15 mouse cellular contexts compared by ENCODE assay signal in genomic region chr14:57611034-57611433, GRCm38 (mm10). TPM values are rescaled to one million over a fixed set of nuclear protein-coding genes. Genes with fewer than 3 reads are reported as not detected.
A peak's percentile ranks its signal among the peaks of the same experiment; 100 is the strongest.
DNase-seq lines count a peak whose midpoint lies in the region; ATAC-seq and TF ChIP-seq lines count a peak whose summit lies in the region.
"Had no signal": no experiment of that assay in that cellular context is flagged by ENCODE, and none has a peak within 500 bp of the region (broad histone marks: within the 10 kb centered on the region; RNA-seq: fewer than 3 reads in every experiment).

No protein-coding gene starts in this region.

- no peaks in the 10 kb centered on the region for H3K27me3 ChIP-seq in forebrain, embryonic 14.5 days (replicated peaks; ENCODE audit: control insufficient read depth, insufficient read depth, low read length)
- H3K27me3 ChIP-seq in forebrain, embryonic 10.5 days (ENCODE audit: poor library complexity, severe bottlenecking) = no peaks in the 10 kb centered on the region
- no peaks in the 10 kb centered on the region for H3K27me3 ChIP-seq in neural tube, embryonic 13.5 days
- H3K27me3 ChIP-seq: intestine, embryonic 15.5 days; midbrain, embryonic 13.5 days had no signal

- peaks cover 17% of the 10 kb centered on the region; the same call in 1 of the 2 replicates for H3K4me1 ChIP-seq in forebrain, embryonic 14.5 days (ENCODE audit: control insufficient read depth, insufficient read depth, low read length)
- H3K4me1 ChIP-seq in forebrain, embryonic 10.5 days = peaks cover 19% of the 10 kb centered on the region
- peaks cover 16% of the 10 kb centered on the region for H3K4me1 ChIP-seq in neural tube, embryonic 13.5 days (replicated peaks)
- peaks cover 1% of the 10 kb centered on the region for H3K4me1 ChIP-seq in cortical plate, adult 2 months (ENCODE audit: control insufficient read depth, insufficient read depth, low read length)

- H3K27ac ChIP-seq in forebrain, embryonic 14.5 days (ENCODE audit: low read depth, low read length) = 0 out of 2 replicates have a peak overlapping the region, but pooled peaks have one; percentile 33
- no peak overlapping the region; the same call in 1 of the 2 replicates for H3K27ac ChIP-seq in forebrain, embryonic 10.5 days
- 0 out of 2 replicates have a peak overlapping the region, but pooled peaks have one; percentile 42 for H3K27ac ChIP-seq in neural tube, embryonic 13.5 days (replicated peaks)
- 0 out of 2 replicates have a peak overlapping the region, but pooled peaks have one; percentile 50 for H3K27ac ChIP-seq in cortical plate, adult 2 months (ENCODE audit: insufficient read depth, low read length)
- H3K27ac ChIP-seq: intestine, embryonic 15.5 days; midbrain, embryonic 13.5 days had no signal

- H3K4me2 ChIP-seq in forebrain, embryonic 14.5 days (ENCODE audit: low read length) = no peak overlapping the region
- H3K4me2 ChIP-seq in neural tube, embryonic 13.5 days = no peak overlapping the region
- H3K4me2 ChIP-seq: intestine, embryonic 15.5 days; midbrain, embryonic 13.5 days had no signal

- H3K4me3 ChIP-seq in forebrain, embryonic 14.5 days (ENCODE audit: low read depth, low read length) = no peak overlapping the region
- no peak overlapping the region for H3K4me3 ChIP-seq in forebrain, embryonic 10.5 days
- H3K4me3 ChIP-seq in neural tube, embryonic 13.5 days = no peak overlapping the region
- H3K4me3 ChIP-seq in cortical plate, adult 2 months (ENCODE audit: insufficient read depth, low read length) = no peak overlapping the region
- H3K4me3 ChIP-seq: intestine, embryonic 15.5 days; midbrain, embryonic 13.5 days; myocyte had no signal

- TF ChIP-seq CTCF in cortical plate, adult 2 months (IDR thresholded peaks at IDR 0.05; ENCODE audit: extremely low read depth, insufficient read depth, low read length) = no peak

- WGBS in forebrain, embryonic 14.5 days = 39% methylated on average over 2 of the region's 2 CpGs
- WGBS in forebrain, embryonic 10.5 days = 62% methylated on average over 2 of the region's 2 CpGs
- WGBS in neural tube, embryonic 13.5 days = 48% methylated on average over 2 of the region's 2 CpGs

- H3K36me3 ChIP-seq in forebrain, embryonic 14.5 days (ENCODE audit: control insufficient read depth, insufficient read depth, low read length) = 0 out of 2 replicates have a peak, but pooled peaks cover 2% of the 10 kb centered on the region
- peaks cover 20% of the 10 kb centered on the region for H3K36me3 ChIP-seq in forebrain, embryonic 10.5 days (replicated peaks)
- H3K36me3 ChIP-seq in neural tube, embryonic 13.5 days = no peaks in the 10 kb centered on the region
- H3K36me3 ChIP-seq: intestine, embryonic 15.5 days; midbrain, embryonic 13.5 days had no signal

- ATAC-seq in forebrain, embryonic 14.5 days = no peak
- ATAC-seq in neural tube, embryonic 13.5 days (ENCODE audit: low read depth) = no peak
- ATAC-seq: intestine, embryonic 15.5 days; liver, postnatal 0 days; midbrain, embryonic 13.5 days had no signal

- DNase-seq in forebrain, embryonic 14.5 days (ENCODE audit: low spot score) = no peak
- DNase-seq in forebrain, embryonic 10.5 days (ENCODE audit: extremely low spot score, low spot score) = no peak
- no peak for DNase-seq in neural tube, embryonic 10.5 days (ENCODE audit: extremely low spot score, low spot score)
- no peak for DNase-seq in urinary bladder, postnatal 14 days (ENCODE audit: low spot score)
- DNase-seq in lung, postnatal 36 days = no peak
- DNase-seq: cerebellum, adult 11-12 months; cerebellum, postnatal 36 days; liver, postnatal 0 days; lung, postnatal 4 days; thymus, postnatal 36 days had no signal

- TF ChIP-seq POLR2A in cortical plate, adult 2 months (IDR thresholded peaks at IDR 0.05; ENCODE audit: extremely low read depth, insufficient read depth, low read length) = no peak

- no peak overlapping the region for H3K9ac ChIP-seq in forebrain, embryonic 14.5 days (ENCODE audit: low read length)
- no peak overlapping the region for H3K9ac ChIP-seq in neural tube, embryonic 13.5 days
- H3K9ac ChIP-seq: intestine, embryonic 15.5 days; liver, postnatal 0 days; midbrain, embryonic 13.5 days had no signal

- H3K9me3 ChIP-seq in forebrain, embryonic 14.5 days (replicated peaks; ENCODE audit: control insufficient read depth, low read length) = no peaks in the 10 kb centered on the region
- H3K9me3 ChIP-seq in forebrain, embryonic 10.5 days = no peaks in the 10 kb centered on the region
- H3K9me3 ChIP-seq in neural tube, embryonic 13.5 days = no peaks in the 10 kb centered on the region
- H3K9me3 ChIP-seq: intestine, embryonic 15.5 days; midbrain, embryonic 13.5 days had no signal

RNA-seq across cellular contexts. Expression of gene Eef1akmt1, which starts 39.6 kb away (rescaled TPM):
- 116 and 132 TPM in 2 replicates for polyA plus RNA-seq in forebrain, embryonic 14.5 days (2014; fragmentation: Nextera tagmentation; extraction: Ambion mirVana)
- polyA plus RNA-seq in forebrain, embryonic 10.5 days (2016; fragmentation: Nextera tagmentation; extraction: Ambion mirVana) = 95.9 and 99.0 TPM in 2 replicates
- 92.3 and 108 TPM in 2 replicates for polyA plus RNA-seq in neural tube, embryonic 13.5 days (2015; fragmentation: Nextera tagmentation; extraction: Ambion mirVana)
- polyA plus RNA-seq in cortical plate, adult 2 months (2012; rRNA removed) = 49.3 and 53.2 TPM in 2 replicates

RNA-seq across cellular contexts. Expression of gene Xpo4, which starts 54.2 kb away (rescaled TPM):
- 13.7 and 16.1 TPM in 2 replicates for polyA plus RNA-seq in forebrain, embryonic 14.5 days (2014; fragmentation: Nextera tagmentation; extraction: Ambion mirVana)
- 29.3 and 30.4 TPM in 2 replicates for polyA plus RNA-seq in forebrain, embryonic 10.5 days (2016; fragmentation: Nextera tagmentation; extraction: Ambion mirVana)
- 12.0 and 14.3 TPM in 2 replicates for polyA plus RNA-seq in neural tube, embryonic 13.5 days (2015; fragmentation: Nextera tagmentation; extraction: Ambion mirVana)
- 6.7 and 7.1 TPM in 2 replicates for polyA plus RNA-seq in cortical plate, adult 2 months (2012; rRNA removed)
